Mouse (Mus musculus): ENCODE measurements around the gene Tatdn3. TPM values are rescaled to one million over a fixed set of nuclear protein-coding genes. Genes with fewer than 3 reads are reported as not detected.
A peak's percentile ranks its signal among the peaks of the same experiment; 100 is the strongest.

The Tatdn3 gene
- polyA plus RNA-seq, 1 experiment: 23.8 TPM

GRCm38 (mm10) chr1:191000686-191001085 is 62.0 kb downstream of the Tatdn3 start:
- no peak for TF ChIP-seq CTCF (IDR thresholded peaks at IDR 0.05; ENCODE audit: borderline replicate concordance, extremely low read depth, insufficient read depth, insufficient read length)
- TF ChIP-seq POLR2A (IDR thresholded peaks at IDR 0.05; ENCODE audit: borderline replicate concordance, extremely low read depth, insufficient read depth, insufficient read length, poor library complexity, severe bottlenecking): no peak
- peak; percentile 58 for DNase-seq (ENCODE audit: low read depth)

GRCm38 (mm10) chr1:190998027-190998426 is 64.7 kb downstream of the Tatdn3 start:
- no peak for DNase-seq (ENCODE audit: low read depth)
- no peak for TF ChIP-seq POLR2A (IDR thresholded peaks at IDR 0.05; ENCODE audit: borderline replicate concordance, extremely low read depth, insufficient read depth, insufficient read length, poor library complexity, severe bottlenecking)
- no peak for TF ChIP-seq CTCF (IDR thresholded peaks at IDR 0.05; ENCODE audit: borderline replicate concordance, extremely low read depth, insufficient read depth, insufficient read length)

GRCm38 (mm10) chr1:190996346-190996877 is 66.3 kb downstream of the Tatdn3 start:
- TF ChIP-seq CTCF (IDR thresholded peaks at IDR 0.05; ENCODE audit: borderline replicate concordance, extremely low read depth, insufficient read depth, insufficient read length): peak; percentile 29; the same call in 1 of the 2 replicates
- no peak for TF ChIP-seq POLR2A (IDR thresholded peaks at IDR 0.05; ENCODE audit: borderline replicate concordance, extremely low read depth, insufficient read depth, insufficient read length, poor library complexity, severe bottlenecking)
- no peak for DNase-seq (ENCODE audit: low read depth)

Other genes with a start within 250 kb of the Tatdn3 start
- gene Rps6kc1, start 151.2 kb downstream of the Tatdn3 start, polyA plus RNA-seq (2012; rRNA removed): 14.2 and 25.2 TPM in 2 replicates
- 51.8 and 63.2 TPM in 2 replicates for gene Angel2, start 137.8 kb downstream of the Tatdn3 start, polyA plus RNA-seq (2012; rRNA removed)
- 48.1 and 66.0 TPM in 2 replicates for gene Vash2, start 83.6 kb downstream of the Tatdn3 start, polyA plus RNA-seq (2012; rRNA removed)
- gene Flvcr1, start 36.8 kb downstream of the Tatdn3 start, polyA plus RNA-seq (2012; rRNA removed): 24.6 and 25.0 TPM in 2 replicates
- gene Spata45, start 26.3 kb downstream of the Tatdn3 start, polyA plus RNA-seq (2012; rRNA removed): not detected in 2 replicates
- 6.0 and 7.8 TPM in 2 replicates for gene Nsl1, start 80 bp upstream of the Tatdn3 start, polyA plus RNA-seq (2012; rRNA removed)
- 1.6 and 2.2 TPM in 2 replicates for gene Batf3, start 34.9 kb upstream of the Tatdn3 start, polyA plus RNA-seq (2012; rRNA removed)
- gene Fam71a, start 101.9 kb upstream of the Tatdn3 start, polyA plus RNA-seq (2012; rRNA removed): not detected in 2 replicates
- gene Atf3, start 155.1 kb upstream of the Tatdn3 start, polyA plus RNA-seq (2012; rRNA removed): 1.0 and 1.5 TPM in 2 replicates

All from brain, embryonic 14.5 days (tissue).